Mouse (Mus musculus): ENCODE measurements around the gene Calml3.
"Not testable (repeated sequence)": the region's sequence is repeated elsewhere in the genome, so short reads cannot be mapped to it uniquely, and the experiment has no call there.

Gene Calml3

DNA sequence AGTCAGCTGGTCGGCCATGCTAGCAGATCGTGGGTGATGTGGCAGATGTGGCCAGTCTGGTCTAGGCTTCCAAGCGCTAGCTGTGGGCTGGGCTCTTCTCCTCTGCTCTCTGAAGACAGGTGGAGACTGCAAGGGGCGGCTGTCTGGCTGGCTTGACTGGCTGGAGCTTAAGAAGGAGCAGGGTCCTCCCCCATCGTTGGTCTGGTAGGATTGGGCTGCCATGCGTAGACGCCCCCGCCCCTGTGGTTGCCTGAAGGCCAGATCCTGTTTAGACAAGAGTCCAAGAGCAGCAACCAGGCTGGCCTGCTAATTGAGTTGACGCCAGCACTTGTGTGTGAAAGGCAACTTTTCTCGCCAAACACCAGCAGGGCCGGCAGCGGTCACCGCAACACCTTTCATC is at the start of gene Calml3:
Gene Calml3, minus strand, starts transcription at position 131 of the 400 bp plus-strand sequence.
- DNase-seq (ENCODE audit: low spot score) = no peak

DNA sequence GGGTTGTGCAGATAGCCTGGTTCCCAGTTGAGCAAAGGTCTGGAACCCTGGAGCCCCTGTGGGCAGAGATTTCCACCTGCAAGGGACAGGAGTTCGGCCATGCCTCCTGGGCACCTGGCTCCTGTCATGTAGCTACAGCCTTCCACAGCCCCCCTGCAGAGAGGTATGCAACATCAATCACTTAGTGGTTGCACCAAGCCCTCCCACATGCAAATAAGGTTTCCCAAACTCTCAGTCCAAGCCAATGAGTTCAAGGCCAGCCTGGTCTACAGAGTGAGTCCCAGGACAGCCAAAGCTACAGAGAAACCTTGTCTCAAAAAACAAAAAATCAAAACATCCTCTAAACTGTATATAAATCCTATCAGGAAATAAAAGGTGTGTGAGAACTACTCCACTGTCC is 46.2 kb upstream of the Calml3 start:
- DNase-seq (ENCODE audit: low spot score) = no peak

DNA sequence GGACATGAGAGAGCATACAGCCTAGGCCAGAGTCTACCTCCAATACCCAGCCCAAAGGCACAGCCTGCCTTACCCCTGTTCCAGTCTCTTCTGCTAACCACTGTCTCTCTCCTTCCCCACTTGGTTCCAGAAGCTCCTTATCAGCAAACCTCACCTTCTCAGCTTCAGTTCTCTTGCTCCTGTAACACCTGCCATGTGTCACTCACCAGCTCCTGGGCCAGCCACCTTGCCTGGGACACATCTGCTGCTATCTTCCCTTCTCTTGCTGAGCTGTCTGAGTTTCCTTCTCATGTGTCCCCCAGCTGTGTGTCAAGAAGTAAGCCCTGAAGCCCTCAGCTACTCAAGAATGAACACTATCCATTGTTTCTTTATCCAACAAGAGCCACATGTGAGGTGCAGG is 36.5 kb upstream of the Calml3 start:
- not testable (repeated sequence) for DNase-seq (ENCODE audit: low spot score)

DNA sequence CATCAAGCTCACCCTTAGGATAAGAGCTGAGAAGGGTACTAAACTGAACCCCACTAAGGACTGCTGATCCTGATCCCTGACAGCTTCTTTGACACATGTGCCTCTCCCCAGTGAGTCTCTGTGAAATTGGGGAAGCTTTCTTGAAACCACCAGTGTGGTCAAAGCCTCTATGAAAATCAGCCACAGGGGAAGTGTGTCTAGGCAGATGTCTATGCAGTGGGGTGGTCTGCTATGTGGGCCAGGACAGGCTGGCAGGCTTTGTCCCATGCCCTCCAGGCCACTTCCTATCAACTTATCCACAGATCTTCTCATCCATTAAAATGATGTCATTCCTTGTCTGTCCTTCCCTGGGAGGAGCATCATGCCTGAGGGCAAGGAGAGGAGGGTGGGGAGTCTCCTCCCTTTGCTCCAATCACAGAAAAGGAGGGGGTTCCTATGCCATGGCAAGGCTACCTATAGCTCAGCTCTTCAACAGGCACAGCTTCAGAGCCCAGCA is 33.2 kb upstream of the Calml3 start, which contains the start of gene Calm4:
Gene Calm4, plus strand, starts transcription at position 446 of the 496 bp plus-strand sequence.
- not testable (repeated sequence) for DNase-seq (ENCODE audit: low spot score)

DNA sequence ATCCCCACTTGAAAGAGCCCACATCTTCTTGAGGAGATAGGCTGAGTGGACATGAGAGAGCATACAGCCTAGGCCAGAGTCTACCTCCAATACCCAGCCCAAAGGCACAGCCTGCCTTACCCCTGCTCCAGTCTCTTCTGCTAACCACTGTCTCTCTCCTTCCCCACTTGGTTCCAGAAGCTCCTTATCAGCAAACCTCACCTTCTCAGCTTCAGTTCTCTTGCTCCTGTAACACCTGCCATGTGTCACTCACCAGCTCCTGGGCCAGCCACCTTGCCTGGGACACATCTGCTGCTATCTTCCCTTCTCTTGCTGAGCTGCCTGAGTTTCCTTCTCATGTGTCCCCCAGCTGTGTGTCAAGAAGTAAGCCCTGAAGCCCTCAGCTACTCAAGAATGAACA is 29.5 kb upstream of the Calml3 start:
- DNase-seq (ENCODE audit: low spot score) = not testable (repeated sequence)

DNA sequence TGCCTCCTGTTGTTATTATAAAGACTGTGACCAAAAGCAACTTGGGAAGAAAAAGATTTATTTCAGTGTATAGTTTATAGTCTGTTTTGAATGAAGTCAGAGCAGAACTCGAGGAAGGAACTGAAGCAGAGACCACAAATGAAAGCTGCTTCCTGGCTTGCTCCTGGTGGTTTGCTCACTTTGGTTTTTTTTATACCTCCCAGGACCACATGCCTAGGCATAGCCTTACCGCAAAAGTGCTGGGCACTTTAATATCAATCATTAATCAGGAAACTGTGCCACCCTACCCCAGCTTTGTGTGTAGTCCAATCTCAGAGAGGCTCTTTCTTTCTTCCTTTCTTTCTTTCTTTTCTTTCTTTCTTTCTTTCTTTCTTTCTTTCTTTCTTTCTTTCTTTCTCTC is 28.3 kb upstream of the Calml3 start:
- no peak for DNase-seq (ENCODE audit: low spot score)

DNA sequence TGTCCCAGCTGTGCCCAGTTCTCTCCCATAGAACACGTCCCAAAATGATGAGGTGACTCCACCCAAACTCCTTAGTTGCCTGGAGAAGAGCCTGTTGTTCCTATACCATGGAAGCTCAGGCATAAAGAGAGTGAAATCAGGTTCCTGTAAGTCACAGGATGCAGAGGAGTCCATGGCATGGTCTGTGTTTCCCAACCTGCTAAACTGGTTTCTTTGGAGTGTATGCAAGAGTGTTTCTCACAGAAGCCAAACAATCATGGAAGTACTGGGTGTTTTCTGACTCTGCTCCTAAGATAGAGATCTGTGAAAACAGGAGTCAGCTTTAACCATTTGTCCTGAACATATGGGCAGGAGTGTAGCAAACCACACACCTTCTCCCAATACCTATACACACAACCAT is 27.9 kb upstream of the Calml3 start:
- DNase-seq (ENCODE audit: low spot score) = no peak

DNA sequence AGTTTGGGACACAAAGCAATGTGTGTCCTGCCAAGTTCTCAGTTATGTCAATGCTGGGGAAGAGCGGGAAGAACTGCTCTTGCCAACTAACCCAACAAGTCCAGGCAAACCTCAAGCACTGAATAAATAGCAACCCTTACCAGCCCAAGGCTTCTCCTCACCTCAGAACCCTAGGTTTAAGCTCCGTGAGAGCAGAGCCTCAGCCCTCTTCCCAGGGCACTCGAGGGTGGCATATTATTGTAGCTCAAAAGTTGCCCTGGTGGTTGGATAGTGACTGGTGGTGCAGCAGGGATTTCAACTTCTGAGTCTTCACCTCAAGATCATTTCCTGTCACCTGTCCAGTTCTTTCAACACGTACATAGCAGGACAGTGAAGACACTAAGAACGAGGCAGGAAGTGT is 27.4 kb upstream of the Calml3 start:
- no peak for DNase-seq (ENCODE audit: low spot score)

DNA sequence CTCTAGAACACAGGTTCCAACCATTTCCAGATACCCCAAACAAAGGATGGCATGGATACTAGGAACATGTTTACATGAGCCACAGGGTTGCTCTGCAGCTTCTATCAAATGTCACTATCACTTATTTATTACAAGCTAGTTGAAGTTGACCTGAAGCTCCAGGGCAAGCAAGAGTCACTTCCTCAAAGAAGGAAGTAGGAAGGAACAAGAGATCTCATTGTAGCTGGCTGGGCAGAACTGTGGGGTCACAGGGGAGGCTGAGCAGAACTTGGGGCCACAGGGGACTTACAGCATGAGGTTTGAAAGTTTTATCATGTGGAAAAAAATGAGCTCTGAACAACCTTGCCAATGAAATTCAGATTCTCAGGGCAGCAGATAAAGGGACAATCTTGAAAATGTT is 21.6 kb upstream of the Calml3 start:
- DNase-seq (ENCODE audit: low spot score) = no peak

DNA sequence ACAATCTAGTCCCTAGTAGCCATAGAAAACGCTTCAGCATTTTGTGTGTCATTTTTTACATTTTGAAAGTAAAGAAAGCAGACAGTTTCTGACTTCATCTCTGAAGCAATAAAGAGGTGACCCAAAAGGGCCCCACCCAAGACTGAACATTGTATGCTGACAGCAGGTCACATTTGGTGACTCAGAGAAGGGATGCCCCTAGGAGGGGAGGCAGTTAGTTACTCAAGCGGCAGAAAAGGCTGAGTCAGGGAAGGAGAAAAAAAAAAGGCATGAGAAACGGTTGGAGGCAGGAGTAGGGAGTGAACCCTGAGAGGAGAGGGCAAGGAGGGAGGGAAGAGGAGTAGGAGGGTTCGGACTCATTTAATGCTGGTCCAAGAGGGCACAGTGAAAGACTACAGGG is 18.0 kb upstream of the Calml3 start:
- DNase-seq (ENCODE audit: low spot score) = no peak

DNA sequence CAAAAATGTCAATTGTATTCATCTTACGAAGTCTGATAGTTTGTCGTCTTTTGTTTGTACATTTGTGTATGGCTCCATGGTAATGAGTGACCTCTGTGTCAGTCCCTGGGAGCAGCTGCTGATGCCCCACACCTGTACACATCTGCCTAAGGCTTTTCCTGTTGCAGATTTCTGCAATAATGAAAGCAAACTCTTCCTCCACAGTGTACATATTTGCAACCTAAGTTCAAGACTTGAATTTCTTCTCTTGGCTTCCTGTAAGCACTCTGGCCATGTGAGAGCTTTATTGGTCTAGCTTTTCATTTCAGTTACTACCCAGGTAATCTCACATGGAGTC is 14.6 kb upstream of the Calml3 start:
- no peak for DNase-seq (ENCODE audit: low spot score)

DNA sequence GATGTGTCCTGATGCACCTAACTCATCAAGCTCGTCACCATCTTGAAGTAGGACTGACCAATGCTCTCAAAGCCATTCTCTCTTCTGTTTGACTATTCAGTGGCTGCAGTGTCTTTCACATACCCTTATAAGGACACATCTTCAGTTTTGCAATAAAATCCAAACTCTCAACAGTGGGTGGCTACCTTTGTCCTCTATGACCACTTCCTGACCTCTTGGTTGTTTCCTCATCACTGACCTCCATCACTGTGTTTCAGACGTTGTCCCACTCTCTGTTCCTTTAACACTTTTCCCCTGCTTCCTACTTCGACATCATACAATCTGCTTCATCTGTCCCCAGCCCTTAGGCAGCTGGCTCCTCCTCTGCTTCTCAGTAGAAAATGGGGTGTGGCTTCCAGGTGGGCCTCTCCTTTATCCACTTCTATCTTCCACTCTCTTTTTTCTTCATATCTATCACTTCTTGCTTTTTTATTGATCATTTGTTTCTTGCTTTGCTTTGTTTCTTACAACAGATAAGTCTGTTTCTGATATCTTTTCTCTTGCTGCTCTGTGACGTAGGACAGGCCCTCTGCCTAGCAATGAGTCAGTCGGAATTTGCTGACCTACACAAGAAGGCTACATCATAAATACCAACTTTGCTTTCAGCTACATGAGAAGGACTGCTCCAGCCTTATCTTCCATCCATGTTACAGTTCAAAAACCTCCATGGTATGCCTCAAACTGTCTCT is 14.1 kb upstream of the Calml3 start:
- no peak for DNase-seq (ENCODE audit: low spot score)

DNA sequence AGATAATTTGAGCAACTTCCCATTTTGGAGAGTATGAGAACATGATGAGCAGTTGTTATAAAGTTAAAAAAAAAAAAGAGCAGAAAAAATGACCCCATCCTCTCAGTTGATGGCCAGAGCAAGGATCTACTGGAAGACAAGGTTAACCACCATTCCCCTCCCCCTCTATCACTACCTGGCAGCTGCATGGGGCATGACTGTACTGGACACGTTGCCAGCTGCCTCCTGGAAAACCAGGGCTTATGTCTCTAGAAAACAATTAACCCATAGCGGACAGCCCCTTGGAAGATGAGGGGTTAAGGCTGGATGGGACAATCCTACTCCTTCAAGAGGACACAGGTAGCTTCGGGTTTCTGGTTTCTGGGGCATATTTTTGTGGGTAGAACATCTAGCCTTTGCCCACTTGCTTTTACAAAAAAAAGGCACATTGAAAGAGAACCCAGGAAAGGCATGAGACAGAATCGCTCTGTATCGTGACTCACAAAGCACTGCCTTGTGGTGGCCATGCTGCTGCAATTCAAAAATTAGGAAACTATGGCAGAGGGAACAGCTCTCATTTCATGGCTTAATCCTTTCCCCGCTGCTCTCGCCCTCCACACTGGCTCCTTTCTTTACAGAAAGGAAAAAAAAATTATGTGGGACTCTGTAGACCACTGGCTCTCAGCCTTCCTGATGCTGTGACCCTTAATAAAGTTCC is 3.2 kb upstream of the Calml3 start:
- DNase-seq (ENCODE audit: low spot score) = no peak

DNA sequence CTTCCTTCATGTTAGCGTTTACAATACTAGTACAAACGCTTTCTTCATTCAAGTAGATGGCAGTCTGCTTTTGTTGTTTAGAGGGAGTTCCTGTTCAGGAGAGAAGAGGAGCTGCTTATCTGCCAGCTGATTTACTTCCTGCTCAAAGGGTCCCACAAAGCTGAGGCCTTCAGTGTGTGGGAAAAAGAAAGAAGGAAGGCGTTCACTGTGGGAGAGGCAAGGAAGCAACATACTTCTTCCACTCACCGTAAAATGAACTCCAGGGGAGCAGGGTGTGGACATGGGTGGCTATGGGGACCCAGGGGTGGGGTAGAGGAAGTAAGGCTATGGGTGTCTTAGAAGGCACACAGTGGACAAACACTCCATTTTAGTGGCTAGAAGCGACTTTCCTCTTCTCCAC is 1.5 kb upstream of the Calml3 start:
- DNase-seq (ENCODE audit: low spot score) = no peak

DNA sequence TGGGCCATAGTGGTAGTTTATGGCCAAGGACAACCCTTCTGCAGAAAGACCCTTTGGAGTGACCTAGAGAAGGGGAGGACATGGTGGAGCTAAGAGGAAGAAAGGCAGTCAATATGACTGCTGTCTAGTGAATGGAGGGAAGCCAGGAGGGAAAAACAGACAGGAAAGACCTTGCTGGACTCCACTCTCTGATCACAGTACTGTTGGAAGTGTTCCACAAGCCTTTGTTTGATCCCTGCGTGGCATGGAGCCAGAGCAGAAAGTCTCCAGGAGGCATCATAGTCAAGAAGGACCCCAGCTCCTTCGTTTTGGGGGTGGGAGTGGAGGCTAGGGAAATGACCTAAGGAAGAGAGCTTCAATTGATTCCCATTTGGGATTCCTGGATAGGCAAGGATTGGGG is 1.0 kb upstream of the Calml3 start:
- DNase-seq (ENCODE audit: low spot score) = no peak

DNA sequence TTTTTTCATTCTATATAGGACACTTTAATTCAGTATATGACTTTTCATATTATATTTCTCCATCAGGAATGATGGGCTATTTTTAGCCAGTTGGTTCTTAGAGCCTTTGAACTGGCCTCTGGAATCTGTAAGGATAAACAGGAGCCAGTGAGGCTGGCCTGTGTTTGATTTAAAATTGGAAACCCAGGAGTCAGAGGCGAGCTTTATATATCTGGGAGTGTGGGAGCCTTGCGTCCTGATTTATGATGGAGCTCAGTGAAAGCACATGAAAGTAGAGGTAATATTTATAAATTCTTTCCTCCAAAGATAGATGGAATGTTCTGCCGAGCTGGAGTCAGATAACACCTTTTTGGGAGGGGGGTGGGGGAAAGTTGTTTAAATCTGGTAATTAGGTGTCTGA is 4.7 kb downstream of the Calml3 start:
- no peak for DNase-seq (ENCODE audit: low spot score)

DNA sequence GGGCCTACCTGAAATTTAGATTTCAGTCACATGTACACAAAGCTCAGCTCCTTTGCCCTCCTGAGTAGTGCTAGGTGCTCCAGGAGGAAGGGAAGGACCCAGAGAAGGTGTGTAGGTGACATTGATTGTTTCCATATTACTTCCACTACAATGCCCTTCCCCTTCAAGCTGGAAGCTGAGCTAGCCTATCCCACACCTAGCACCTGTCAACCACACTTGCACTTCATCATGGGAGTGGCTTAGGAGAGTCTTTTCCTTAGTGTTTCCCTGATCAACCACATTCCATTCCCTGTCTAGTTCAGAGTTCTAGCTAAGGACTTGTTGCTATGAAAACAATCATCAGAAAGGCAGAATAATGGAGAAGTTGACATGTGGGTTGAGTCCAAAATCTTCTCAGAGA is 5.4 kb downstream of the Calml3 start:
- DNase-seq (ENCODE audit: low spot score) = no peak

DNA sequence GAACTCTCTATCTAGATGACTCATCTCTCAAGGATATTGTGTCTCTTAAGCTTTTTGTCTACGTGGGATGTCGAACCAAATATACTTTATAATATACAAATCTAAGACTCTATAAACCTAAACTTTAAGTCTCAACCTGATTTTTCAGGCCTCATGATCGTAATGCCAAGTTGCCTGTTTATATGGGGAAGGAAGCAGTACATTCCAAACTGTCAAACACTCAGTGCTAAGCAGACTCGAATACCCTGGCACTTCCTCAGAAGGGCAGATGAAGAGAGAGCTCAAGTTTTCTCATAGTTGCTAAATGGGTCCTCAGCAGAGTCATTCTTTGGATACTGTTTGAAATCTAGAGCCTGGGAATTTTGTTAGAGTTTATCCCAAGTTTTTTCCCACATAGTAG is 7.5 kb downstream of the Calml3 start:
- no peak for DNase-seq (ENCODE audit: low spot score)

DNA sequence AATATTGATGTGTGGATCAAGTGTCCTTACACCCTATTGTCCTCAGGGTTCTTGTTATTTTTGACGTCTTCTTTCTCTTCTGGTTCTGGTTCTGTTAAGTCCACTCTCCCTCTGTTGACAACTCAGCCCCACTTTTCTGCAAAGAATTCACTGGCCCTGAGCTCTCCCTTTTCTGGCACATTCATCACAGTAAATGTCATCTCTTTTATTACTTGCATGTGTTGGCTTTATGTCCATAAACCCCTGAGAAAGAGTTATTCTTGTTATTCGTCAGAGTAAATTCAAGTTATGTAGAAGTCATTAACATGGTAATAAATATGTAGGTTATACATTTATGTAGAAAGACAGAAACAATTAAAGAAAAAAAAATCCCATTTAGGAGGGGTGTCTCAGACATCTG is 14.6 kb downstream of the Calml3 start:
- DNase-seq (ENCODE audit: low spot score) = no peak

DNA sequence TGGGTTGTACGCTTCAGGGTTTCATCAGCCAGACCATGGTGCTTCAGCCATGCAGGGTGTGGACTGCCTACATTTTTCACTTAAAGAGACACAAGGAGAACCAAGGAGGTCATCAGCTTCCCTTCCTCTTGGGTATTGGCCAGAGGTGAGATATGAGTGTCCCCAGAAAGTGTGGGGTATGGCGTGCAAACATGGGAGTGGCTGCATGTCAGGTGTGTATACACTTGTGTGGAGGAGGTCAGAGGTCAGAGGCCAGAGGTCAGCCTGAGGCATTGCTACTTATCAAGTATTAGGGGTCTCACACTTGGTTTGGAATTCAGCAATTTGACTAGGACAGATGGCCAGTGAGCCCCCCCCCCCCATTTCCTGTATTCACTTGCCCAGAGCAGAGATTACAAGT is 15.5 kb downstream of the Calml3 start:
- DNase-seq (ENCODE audit: low spot score) = no peak

DNA sequence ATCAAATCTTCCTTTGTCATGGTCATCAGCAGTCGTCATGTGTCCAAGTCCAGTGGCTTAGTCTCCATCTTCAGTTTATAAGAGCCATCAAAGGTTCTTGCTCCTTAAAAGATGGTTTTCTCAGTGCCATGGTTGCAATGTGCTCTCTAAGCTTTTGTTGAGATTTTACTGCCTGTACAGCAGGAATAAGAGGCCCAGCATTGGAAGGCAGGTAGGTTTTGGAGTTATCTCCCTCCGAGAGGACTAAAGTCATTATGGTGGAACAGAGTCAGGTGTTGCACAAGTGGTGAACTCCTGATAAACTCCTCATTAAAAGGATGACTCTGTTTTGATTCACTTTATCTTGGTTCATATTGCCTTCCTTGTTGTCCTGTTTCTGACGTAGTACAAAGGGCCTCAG is 16.5 kb downstream of the Calml3 start:
- no peak for DNase-seq (ENCODE audit: low spot score)

DNA sequence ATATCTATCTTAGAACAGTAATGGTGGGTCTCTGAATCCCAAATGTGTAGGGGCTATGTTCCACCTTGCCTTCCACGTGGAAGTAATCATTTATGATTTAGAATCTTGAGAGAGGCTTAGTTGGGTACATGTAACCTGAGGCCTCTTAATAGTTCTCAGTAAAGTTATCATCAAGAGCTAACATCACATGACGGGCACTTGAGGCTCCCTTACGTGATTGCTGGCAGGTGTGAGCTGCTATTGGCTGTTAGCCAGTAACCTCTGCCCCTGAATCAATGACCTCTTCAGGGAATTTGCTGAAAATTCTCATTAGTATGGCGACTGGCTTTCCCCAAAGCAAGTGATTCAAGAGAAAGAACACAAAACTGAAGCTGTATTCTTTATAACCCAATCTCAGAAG is 17.0 kb downstream of the Calml3 start:
- no peak for DNase-seq (ENCODE audit: low spot score)

DNA sequence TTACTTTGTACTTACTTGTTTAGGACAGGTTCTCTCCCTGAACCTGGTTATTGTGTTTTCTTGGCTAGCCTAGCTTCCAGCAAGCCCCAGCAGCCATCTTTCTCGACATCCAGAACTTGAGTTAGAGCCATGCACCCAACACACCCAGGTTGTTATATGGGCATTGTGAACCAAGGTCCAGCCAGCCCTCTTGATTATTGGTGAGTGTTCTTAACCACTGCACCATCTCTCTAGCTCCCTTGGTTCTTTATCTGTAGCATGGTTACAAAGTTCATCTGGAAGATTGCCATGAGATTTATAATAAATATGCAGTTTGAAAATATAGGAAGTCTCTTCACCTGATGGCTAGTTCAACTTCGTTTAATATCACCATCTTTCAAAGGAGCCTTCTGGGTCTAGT is 20.5 kb downstream of the Calml3 start:
- DNase-seq (ENCODE audit: low spot score) = no peak

DNA sequence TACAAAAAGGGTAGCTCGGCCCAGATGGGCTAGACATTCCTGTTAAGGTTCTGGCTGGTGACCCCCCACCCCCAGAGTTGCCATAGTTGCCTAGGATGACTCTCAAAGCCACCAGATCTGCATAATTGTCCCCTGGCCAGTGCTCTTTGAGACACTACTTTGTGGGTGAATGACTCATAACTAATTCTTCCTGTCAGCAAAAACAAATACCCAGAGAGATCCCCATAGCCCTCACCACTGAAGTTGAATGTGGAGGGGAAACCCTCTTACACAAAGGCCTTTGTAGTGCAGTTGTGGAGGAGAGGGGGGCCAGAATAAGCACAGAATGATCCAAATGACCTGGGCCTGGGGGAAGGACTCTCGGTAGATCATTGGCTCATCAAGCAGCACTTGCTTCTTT is 21.6 kb downstream of the Calml3 start:
- no peak for DNase-seq (ENCODE audit: low spot score)

Measured in T-cell, adult 2 months (primary cell).